In genomic region chr6:100278841-100279240, GRCm38 (mm10) we compare ENCODE assay signal across 25 mouse cellular contexts. TPM values are rescaled to one million over a fixed set of nuclear protein-coding genes. Genes with fewer than 3 reads are reported as not detected.
DNase-seq lines count a peak whose midpoint lies in the region; ATAC-seq lines count a peak whose summit lies in the region.
"Had no signal": no experiment of that assay in that cellular context is flagged by ENCODE, and none has a peak within 500 bp of the region (broad histone marks: within the 10 kb centered on the region; RNA-seq: fewer than 3 reads in every experiment).

No protein-coding gene starts in this region.

- no peaks in the 10 kb centered on the region for H3K36me3 ChIP-seq in hindbrain, embryonic 16.5 days (ENCODE audit: control insufficient read depth, insufficient read depth, low read length)
- H3K36me3 ChIP-seq in hindbrain, embryonic 12.5 days, result no peaks in the 10 kb centered on the region
- H3K36me3 ChIP-seq in midbrain, embryonic 16.5 days (ENCODE audit: control insufficient read depth, insufficient read depth, low read length), result no peaks in the 10 kb centered on the region
- H3K36me3 ChIP-seq in midbrain, embryonic 11.5 days (ENCODE audit: control insufficient read depth, insufficient read depth, low read length), result no peaks in the 10 kb centered on the region
- H3K36me3 ChIP-seq in heart, embryonic 10.5 days, result no peaks in the 10 kb centered on the region
- H3K36me3 ChIP-seq: heart, embryonic 15.5 days had no signal

- WGBS in hindbrain, embryonic 16.5 days, result 94% methylated on average over 1 of the region's 1 CpGs
- WGBS in hindbrain, embryonic 12.5 days, result 84% methylated on average over 1 of the region's 1 CpGs
- 100% methylated on average over 1 of the region's 1 CpGs for WGBS in midbrain, embryonic 16.5 days
- WGBS in midbrain, embryonic 11.5 days, result 100% methylated on average over 1 of the region's 1 CpGs
- WGBS in heart, embryonic 10.5 days, result 69% methylated on average over 1 of the region's 1 CpGs

- no peaks in the 10 kb centered on the region for H3K27me3 ChIP-seq in hindbrain, embryonic 16.5 days (replicated peaks; ENCODE audit: control insufficient read depth, insufficient read depth, low read length)
- H3K27me3 ChIP-seq in hindbrain, embryonic 12.5 days, result no peaks in the 10 kb centered on the region
- H3K27me3 ChIP-seq in midbrain, embryonic 16.5 days (ENCODE audit: control insufficient read depth, insufficient read depth, low read depth, low read length), result no peaks in the 10 kb centered on the region
- H3K27me3 ChIP-seq in midbrain, embryonic 11.5 days (ENCODE audit: control insufficient read depth, insufficient read depth, low read length), result no peaks in the 10 kb centered on the region
- H3K27me3 ChIP-seq in heart, embryonic 10.5 days (ENCODE audit: insufficient read depth, poor library complexity, severe bottlenecking), result no peaks in the 10 kb centered on the region
- H3K27me3 ChIP-seq: forebrain, embryonic 13.5 days; heart, embryonic 12.5 days; heart, embryonic 15.5 days had no signal

- no peak overlapping the region for H3K4me2 ChIP-seq in hindbrain, embryonic 16.5 days (ENCODE audit: low read length)
- no peak overlapping the region for H3K4me2 ChIP-seq in hindbrain, embryonic 12.5 days (replicated peaks)
- H3K4me2 ChIP-seq in midbrain, embryonic 16.5 days (ENCODE audit: low read length), result no peak overlapping the region
- no peak overlapping the region for H3K4me2 ChIP-seq in midbrain, embryonic 11.5 days
- H3K4me2 ChIP-seq: forebrain, embryonic 13.5 days; heart, embryonic 12.5 days; heart, embryonic 15.5 days; hindbrain, embryonic 14.5 days had no signal

- no peak for DNase-seq in midbrain, embryonic 11.5 days (ENCODE audit: low spot score, missing footprints)
- no peak for DNase-seq in heart, embryonic 10.5 days (ENCODE audit: low spot score)
- no peak for DNase-seq in spleen, postnatal 10 days (ENCODE audit: low spot score in 2 of 2)
- DNase-seq: adrenal gland, adult 8-10 months; adrenal gland, postnatal 25 days; cerebellum, adult 11-12 months; cerebellum, adult 8-10 months; cerebellum, postnatal 14 days; gastrocnemius, postnatal 10 days; gastrocnemius, postnatal 36 days; heart, adult 2 months; heart, postnatal 10 days; heart, postnatal 36 days had no signal

- H3K27ac ChIP-seq in hindbrain, embryonic 16.5 days (ENCODE audit: low read depth, low read length), result no peak overlapping the region
- no peak overlapping the region for H3K27ac ChIP-seq in hindbrain, embryonic 12.5 days
- no peak overlapping the region for H3K27ac ChIP-seq in midbrain, embryonic 16.5 days (ENCODE audit: low read length)
- no peak overlapping the region for H3K27ac ChIP-seq in midbrain, embryonic 11.5 days (ENCODE audit: low read depth, low read length)
- no peak overlapping the region for H3K27ac ChIP-seq in heart, embryonic 10.5 days
- H3K27ac ChIP-seq: forebrain, embryonic 10.5 days; forebrain, embryonic 13.5 days; heart, adult 2 months; heart, embryonic 15.5 days; hindbrain, embryonic 10.5 days; hindbrain, embryonic 14.5 days had no signal

- peaks cover 6% of the 10 kb centered on the region for H3K4me1 ChIP-seq in hindbrain, embryonic 16.5 days (ENCODE audit: control insufficient read depth, insufficient read depth, low read depth, low read length)
- peaks cover 14% of the 10 kb centered on the region for H3K4me1 ChIP-seq in hindbrain, embryonic 12.5 days
- H3K4me1 ChIP-seq in midbrain, embryonic 16.5 days (ENCODE audit: control insufficient read depth, insufficient read depth, low read length), result peaks cover 19% of the 10 kb centered on the region
- H3K4me1 ChIP-seq in midbrain, embryonic 11.5 days (ENCODE audit: control insufficient read depth, insufficient read depth, low read length), result no peaks in the 10 kb centered on the region
- H3K4me1 ChIP-seq in heart, embryonic 10.5 days, result peaks cover 25% of the 10 kb centered on the region

- H3K9me3 ChIP-seq in hindbrain, embryonic 16.5 days (ENCODE audit: control insufficient read depth, low read length), result no peaks in the 10 kb centered on the region
- H3K9me3 ChIP-seq in hindbrain, embryonic 12.5 days (replicated peaks), result no peaks in the 10 kb centered on the region
- no peaks in the 10 kb centered on the region for H3K9me3 ChIP-seq in midbrain, embryonic 16.5 days (replicated peaks; ENCODE audit: control insufficient read depth, low read length, poor library complexity, severe bottlenecking)
- H3K9me3 ChIP-seq in midbrain, embryonic 11.5 days (ENCODE audit: control insufficient read depth, low read length), result no peaks in the 10 kb centered on the region
- H3K9me3 ChIP-seq in heart, embryonic 10.5 days, result no peaks in the 10 kb centered on the region
- H3K9me3 ChIP-seq: forebrain, embryonic 10.5 days; forebrain, embryonic 13.5 days; heart, embryonic 12.5 days; heart, embryonic 15.5 days; hindbrain, embryonic 10.5 days had no signal

- peak; percentile 37; the same call in 1 of the 2 replicates for ATAC-seq in hindbrain, embryonic 16.5 days
- no peak for ATAC-seq in hindbrain, embryonic 12.5 days (ENCODE audit: low FRiP score)
- 0 out of 2 replicates have a peak, but pooled peaks have one; percentile 25 for ATAC-seq in midbrain, embryonic 16.5 days
- no peak for ATAC-seq in midbrain, embryonic 11.5 days (ENCODE audit: low FRiP score)
- peak; percentile 47 for ATAC-seq in megakaryocyte-erythroid progenitor cell, adult 5-6 weeks (replicated peaks; ENCODE audit: low FRiP score, low TSS enrichment, poor library complexity, severe bottlenecking)
- ATAC-seq: activated CD4-positive, CD25-positive, alpha-beta regulatory T cell, adult 4 months; forebrain, embryonic 13.5 days; forebrain, embryonic 16.5 days had no signal

- no peak overlapping the region for H3K4me3 ChIP-seq in hindbrain, embryonic 16.5 days (ENCODE audit: low read length)
- H3K4me3 ChIP-seq in hindbrain, embryonic 12.5 days, result no peak overlapping the region
- H3K4me3 ChIP-seq in midbrain, embryonic 16.5 days (ENCODE audit: low read depth, low read length), result no peak overlapping the region
- H3K4me3 ChIP-seq in midbrain, embryonic 11.5 days (ENCODE audit: low read depth, low read length), result no peak overlapping the region
- no peak overlapping the region for H3K4me3 ChIP-seq in heart, embryonic 10.5 days
- H3K4me3 ChIP-seq: forebrain, embryonic 10.5 days; forebrain, embryonic 13.5 days; heart, adult 2 months; heart, embryonic 12.5 days; heart, embryonic 15.5 days; hindbrain, embryonic 10.5 days had no signal

- H3K9ac ChIP-seq in hindbrain, embryonic 16.5 days (ENCODE audit: low read depth, low read length), result no peak overlapping the region
- H3K9ac ChIP-seq in hindbrain, embryonic 12.5 days, result no peak overlapping the region
- H3K9ac ChIP-seq in midbrain, embryonic 16.5 days (ENCODE audit: low read depth, low read length), result no peak overlapping the region
- no peak overlapping the region for H3K9ac ChIP-seq in midbrain, embryonic 11.5 days (ENCODE audit: low read length)
- H3K9ac ChIP-seq: forebrain, embryonic 13.5 days; heart, embryonic 12.5 days; heart, embryonic 15.5 days; hindbrain, embryonic 14.5 days had no signal

RNA-seq across cellular contexts. Expression of gene Rybp, which starts 8.4 kb away (rescaled TPM):
- polyA plus RNA-seq in hindbrain, embryonic 16.5 days (2015; fragmentation: Nextera tagmentation; extraction: Ambion mirVana), result 14.2 and 17.3 TPM in 2 replicates
- 18.4 and 21.0 TPM in 2 replicates for polyA plus RNA-seq in hindbrain, embryonic 12.5 days (2016; fragmentation: Nextera tagmentation; extraction: Ambion mirVana)
- polyA plus RNA-seq in midbrain, embryonic 16.5 days (2015; fragmentation: Nextera tagmentation; extraction: Ambion mirVana), result 25.3 and 28.5 TPM in 2 replicates
- polyA plus RNA-seq in midbrain, embryonic 11.5 days (2014; fragmentation: Nextera tagmentation; extraction: Ambion mirVana), result 10.0 and 10.3 TPM in 2 replicates
- total RNA-seq in megakaryocyte-erythroid progenitor cell, adult 5-6 weeks (2014; fragmentation: Nextera tagmentation), result 24.7 and 29.4 TPM in 2 replicates
- 34.5 and 54.9 TPM in 2 replicates for total RNA-seq in megakaryocyte-erythroid progenitor cell, adult 5-6 weeks (2017)
- 11.4 and 14.8 TPM in 2 replicates for polyA plus RNA-seq in heart, embryonic 10.5 days (2016; fragmentation: Nextera tagmentation; extraction: Ambion mirVana)

Comparison
In these comparisons a context has a peak if more than half of its experiments do, and no peak if none do; other contexts are left out.
1. ATAC-seq: peak in hindbrain, embryonic 16.5 days (single experiment), midbrain, embryonic 16.5 days (single experiment) and megakaryocyte-erythroid progenitor cell, adult 5-6 weeks (single experiment); none in hindbrain, embryonic 12.5 days (single experiment) and midbrain, embryonic 11.5 days (single experiment).